Mouse (Mus musculus) spleen, adult 2 months (tissue): ENCODE measurements around the gene Alox12b. TPM values are rescaled to one million over a fixed set of nuclear protein-coding genes. Genes with fewer than 3 reads are reported as not detected.
A peak's percentile ranks its signal among the peaks of the same experiment; 100 is the strongest.

ENCODE experiments used
- DNase-seq, 2 experiments: peaks; one replicate each; pipeline versions ENCODE4 v3.0.0 to v3.0.0-alpha.2; 2012 to 2021; ENCODE audit warnings: low spot score in 2 of 2, low read depth in 1 of 2
- H3K27ac ChIP-seq: fragments of 200-500 bp; 2 replicates; pipeline ENCODE4 v1.5.1; 2012; ENCODE audit warnings: low read length, inconsistent platforms; ENCODE audit not compliant: insufficient read depth
- H3K27me3 ChIP-seq: fragments of 200-500 bp; 2 replicates; pipeline ENCODE4 v1.6.1; 2012; ENCODE audit warnings: mild to moderate bottlenecking, moderate library complexity, low read length, inconsistent platforms; ENCODE audit not compliant: control insufficient read depth, insufficient read depth
- H3K36me3 ChIP-seq: fragments of 200-500 bp; 2 replicates; pipeline ENCODE4 v1.6.1; 2012; ENCODE audit warnings: mild to moderate bottlenecking, low read length, inconsistent platforms; ENCODE audit not compliant: control insufficient read depth, insufficient read depth
- H3K4me1 ChIP-seq: fragments of 200-500 bp; 2 replicates; pipeline ENCODE4 v1.6.1; 2011; ENCODE audit warnings: inconsistent platforms; ENCODE audit not compliant: control insufficient read depth, insufficient read depth, insufficient read length
- H3K4me3 ChIP-seq: fragments of 200-500 bp; 2 replicates; pipeline ENCODE4 v1.5.1; 2011; ENCODE audit warnings: mild to moderate bottlenecking, inconsistent platforms; ENCODE audit not compliant: insufficient read depth, insufficient read length; ENCODE audit errors: extremely low read depth
- CTCF ChIP-seq: fragments of 200-500 bp; IDR thresholded peaks from 2 replicates; pipeline ENCODE4 v1.5.1; 2011; ENCODE audit warnings: mild to moderate bottlenecking, inconsistent platforms; ENCODE audit not compliant: insufficient read depth, insufficient read length, insufficient replicate concordance; ENCODE audit errors: extremely low read depth
- POLR2A ChIP-seq: fragments of 200-500 bp; IDR thresholded peaks from 2 replicates; pipeline ENCODE4 v1.6.1; 2011; ENCODE audit warnings: low read depth, low read length, inconsistent platforms
- WGBS: fragments of 180-500 bp; shearing (Covaris S2); methylation state at CpG from one replicate; pipeline ENCODE4 v1.1.7; 2018; 5-methylcytosine and 5-hydroxymethylcytosine counted together
- polyA plus RNA-seq: library from polyadenylated mRNA; depleted of rRNA; stranded (reverse); fragments of >200 nt; gene quantifications from 2 replicates; pipeline ENCODE4 v1.2.3, GENCODE M21; 2012

Alox12b gene
- polyA plus RNA-seq, 1 experiment = not detected

GRCm38 (mm10) chr11:69196766-69197165 lies 40.0 kb downstream of the Alox12b start:
- DNase-seq = no peak
- Histone ChIP-seq H3K4me1 (no peaks in the 10 kb centered on the region), H3K36me3 (no peaks in the 10 kb centered on the region), H3K27me3 (peaks cover 4% of the 10 kb centered on the region), H3K4me3 (no peak overlapping the region), H3K27ac (no peak overlapping the region)
- whole genome bisulfite sequencing = 4% methylated on average over 5 of the region's 5 CpGs
- TF ChIP-seq CTCF = no peak
- no peak for TF ChIP-seq POLR2A

GRCm38 (mm10) chr11:69197194-69197593 lies 40.4 kb downstream of the Alox12b start:
- 1% methylated on average over 14 of the region's 14 CpGs for WGBS
- Histone ChIP-seq H3K4me1 (no peaks in the 10 kb centered on the region), H3K27me3 (peaks cover 4% of the 10 kb centered on the region), H3K27ac (no peak overlapping the region), H3K4me3 (peak overlapping the region; percentile 2; the same call in 1 of the 2 replicates), H3K36me3 (no peaks in the 10 kb centered on the region)
- no peak for DNase-seq
- TF ChIP-seq POLR2A = no peak
- TF ChIP-seq CTCF = no peak

GRCm38 (mm10) chr11:69197743-69198142 lies 41.0 kb downstream of the Alox12b start, which contains the start of gene Alox8:
Gene Alox8, minus strand, starts transcription at chr11:69197843.
- H3K27me3 ChIP-seq = peaks cover 4% of the 10 kb centered on the region

GRCm38 (mm10) chr11:69199251-69199650 lies 42.5 kb downstream of the Alox12b start:
- Histone ChIP-seq H3K27ac (no peak overlapping the region), H3K4me1 (no peaks in the 10 kb centered on the region), H3K4me3 (no peak overlapping the region), H3K27me3 (peaks cover 4% of the 10 kb centered on the region), H3K36me3 (no peaks in the 10 kb centered on the region)
- DNase-seq = no peak
- TF ChIP-seq POLR2A (no peak), CTCF (no peak)
- 88% methylated on average over 1 of the region's 1 CpGs for WGBS

More at GRCm38 (mm10) chr11:69197743-69198142, 41.0 kb downstream of the Alox12b start, which contains the start of gene Alox8:
- Histone ChIP-seq H3K36me3 (no peaks in the 10 kb centered on the region), H3K4me1 (no peaks in the 10 kb centered on the region), H3K27ac (no peak within 1 kb of the TSS), H3K4me3 (peak within 1 kb of the TSS; percentile 2; the same call in 1 of the 2 replicates)
- whole genome bisulfite sequencing = 30% methylated on average over 6 of the region's 6 CpGs
- DNase-seq = no peak
- TF ChIP-seq CTCF (no peak), POLR2A (no peak)

GRCm38 (mm10) chr11:69200231-69200630 lies 43.4 kb downstream of the Alox12b start:
- WGBS = 73% methylated on average over 6 of the region's 6 CpGs
- TF ChIP-seq POLR2A (no peak), CTCF (no peak)
- H3K27ac ChIP-seq = no peak overlapping the region
- peaks cover 4% of the 10 kb centered on the region for H3K27me3 ChIP-seq
- no peak for DNase-seq
- no peaks in the 10 kb centered on the region for H3K36me3 ChIP-seq
- H3K4me1 ChIP-seq = no peaks in the 10 kb centered on the region
- no peak overlapping the region for H3K4me3 ChIP-seq

GRCm38 (mm10) chr11:69202469-69203230 lies 45.9 kb downstream of the Alox12b start:
- 41% methylated on average over 13 of the region's 13 CpGs for WGBS

GRCm38 (mm10) chr11:69211431-69211830 lies 54.6 kb downstream of the Alox12b start:
- Histone ChIP-seq H3K27me3 (no peaks in the 10 kb centered on the region), H3K27ac (no peak overlapping the region), H3K36me3 (no peaks in the 10 kb centered on the region), H3K4me1 (no peaks in the 10 kb centered on the region), H3K4me3 (no peak overlapping the region)
- 67% methylated on average over 2 of the region's 2 CpGs for WGBS
- DNase-seq = no peak
- TF ChIP-seq CTCF (no peak), POLR2A (no peak)

More at GRCm38 (mm10) chr11:69202469-69203230, 45.9 kb downstream of the Alox12b start:
- TF ChIP-seq POLR2A (no peak), CTCF (no peak)
- Histone ChIP-seq H3K27ac (no peak overlapping the region), H3K4me1 (no peaks in the 10 kb centered on the region), H3K27me3 (no peaks in the 10 kb centered on the region), H3K4me3 (no peak overlapping the region), H3K36me3 (no peaks in the 10 kb centered on the region)
- DNase-seq = no peak
